ENCODE assay signal across 20 mouse cellular contexts in the genomic region with DNA sequence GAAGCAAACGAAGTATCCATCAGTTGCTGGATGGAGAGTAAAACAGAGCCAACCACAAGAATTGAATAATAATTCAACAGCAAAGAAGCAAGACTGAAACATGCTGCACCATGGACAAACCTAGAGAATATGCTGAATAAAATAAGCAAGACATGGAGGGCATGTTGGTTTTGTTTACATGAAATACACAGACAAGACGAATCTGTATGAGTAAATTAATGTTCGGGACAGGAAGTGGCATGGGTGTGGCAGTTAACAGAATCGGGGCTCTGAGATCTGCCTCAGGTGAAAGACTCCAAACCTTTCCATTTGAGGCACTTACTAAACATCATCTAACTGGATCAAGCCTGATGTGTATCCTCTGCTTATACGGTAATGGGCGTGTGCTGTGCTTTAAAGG. TPM values are rescaled to one million over a fixed set of nuclear protein-coding genes. Genes with fewer than 3 reads are reported as not detected.
DNase-seq lines count a peak whose midpoint lies in the region; ATAC-seq lines count a peak whose summit lies in the region.
"Had no signal": no experiment of that assay in that cellular context is flagged by ENCODE, and none has a peak within 500 bp of the region (broad histone marks: within the 10 kb centered on the region; RNA-seq: fewer than 3 reads in every experiment).

No protein-coding gene starts in this region.

- no peaks in the 10 kb centered on the region for H3K9me3 ChIP-seq in neural tube, embryonic 15.5 days (replicated peaks)
- H3K9me3 ChIP-seq: embryonic facial prominence, embryonic 15.5 days; hindbrain, embryonic 12.5 days; hindbrain, embryonic 15.5 days had no signal

- H3K36me3 ChIP-seq in neural tube, embryonic 15.5 days = peaks cover 54% of the 10 kb centered on the region

- H3K27me3 ChIP-seq in neural tube, embryonic 15.5 days (replicated peaks) = no peaks in the 10 kb centered on the region
- H3K27me3 ChIP-seq: embryonic facial prominence, embryonic 12.5 days; embryonic facial prominence, embryonic 15.5 days; hindbrain, embryonic 12.5 days; hindbrain, embryonic 15.5 days had no signal

- H3K9ac ChIP-seq in neural tube, embryonic 15.5 days (replicated peaks) = no peak overlapping the region
- H3K9ac ChIP-seq: embryonic facial prominence, embryonic 12.5 days; embryonic facial prominence, embryonic 15.5 days; forebrain, postnatal 0 days; hindbrain, embryonic 12.5 days; hindbrain, embryonic 15.5 days had no signal

- no peak overlapping the region for H3K4me3 ChIP-seq in neural tube, embryonic 15.5 days (replicated peaks)
- H3K4me3 ChIP-seq: embryonic facial prominence, embryonic 12.5 days; embryonic facial prominence, embryonic 15.5 days; hindbrain, embryonic 12.5 days; hindbrain, embryonic 15.5 days had no signal

- no peak for ATAC-seq in neural tube, embryonic 15.5 days (ENCODE audit: low FRiP score)
- ATAC-seq: forebrain, embryonic 14.5 days; forebrain, postnatal 0 days; intestine, embryonic 16.5 days had no signal

- H3K27ac ChIP-seq in neural tube, embryonic 15.5 days (replicated peaks) = no peak overlapping the region
- H3K27ac ChIP-seq: embryonic facial prominence, embryonic 12.5 days; embryonic facial prominence, embryonic 15.5 days; hindbrain, embryonic 12.5 days; hindbrain, embryonic 15.5 days had no signal

- WGBS in neural tube, embryonic 15.5 days = 93% methylated on average over 6 of the region's 6 CpGs

- no peak overlapping the region for H3K4me2 ChIP-seq in neural tube, embryonic 15.5 days
- H3K4me2 ChIP-seq: embryonic facial prominence, embryonic 12.5 days; embryonic facial prominence, embryonic 15.5 days; hindbrain, embryonic 12.5 days; hindbrain, embryonic 15.5 days had no signal

- no peaks in the 10 kb centered on the region for H3K4me1 ChIP-seq in neural tube, embryonic 15.5 days
- H3K4me1 ChIP-seq: embryonic facial prominence, embryonic 12.5 days; embryonic facial prominence, embryonic 15.5 days; hindbrain, embryonic 12.5 days; hindbrain, embryonic 15.5 days had no signal

- DNase-seq in CD4-positive helper T cell, adult 2 months (ENCODE audit: low read depth, low spot score) = peak; percentile 39
- peak; percentile 47 for DNase-seq in CD4-positive, CD25-positive, alpha-beta regulatory T cell, adult 2 months (ENCODE audit: low read depth, low spot score)
- DNase-seq in induced T-regulatory cell, adult 2 months (ENCODE audit: low read depth) = peak; percentile 60
- DNase-seq in spleen, adult 12 weeks (ENCODE audit: low spot score) = no peak
- DNase-seq in embryo, embryonic 10 days (ENCODE audit: low spot score) = no peak
- DNase-seq: adrenal gland, adult 8-10 months; adrenal gland, postnatal 25 days; cerebellum, adult 11-12 months; cerebellum, adult 8-10 months; cerebellum, postnatal 14 days; forebrain, postnatal 0 days; gastrocnemius, postnatal 25 days; heart, adult 18-20 months had no signal

RNA-seq across cellular contexts. Expression of a gene that starts 45.2 kb away (rescaled TPM):
- polyA plus RNA-seq in neural tube, embryonic 15.5 days (2015; fragmentation: Nextera tagmentation; extraction: Ambion mirVana) = 10.3 and 10.7 TPM in 2 replicates

RNA-seq across cellular contexts. Expression of a gene that starts 46.9 kb away (rescaled TPM):
- 50.2 and 52.0 TPM in 2 replicates for polyA plus RNA-seq in neural tube, embryonic 15.5 days (2015; fragmentation: Nextera tagmentation; extraction: Ambion mirVana)

Comparison
In these comparisons a context has a peak if more than half of its experiments do, and no peak if none do; other contexts are left out.
1. DNase-seq: peak in CD4-positive helper T cell, adult 2 months (single experiment), CD4-positive, CD25-positive, alpha-beta regulatory T cell, adult 2 months (single experiment) and induced T-regulatory cell, adult 2 months (single experiment); none in spleen, adult 12 weeks (single experiment) and embryo, embryonic 10 days (single experiment).